Mouse (Mus musculus) midbrain, postnatal 0 days (tissue): Measurements from ENCODE around the gene Mrpl22. TPM values are rescaled to one million over a fixed set of nuclear protein-coding genes. Genes with fewer than 3 reads are reported as not detected.
A peak's percentile ranks its signal among the peaks of the same experiment; 100 is the strongest.

Source experiments
- ATAC-seq: fragments of 200-750 bp; cut with Nextera tagmentation; 2 replicates; pipeline ENCODE4 v1.8.0; 2017; ENCODE audit warnings: moderate number of reproducible peaks, mild to moderate bottlenecking, moderate TSS enrichment, moderate library complexity; ENCODE audit not compliant: low FRiP score
- DNase-seq: peaks from one replicate; pipeline ENCODE4 v3.0.0-alpha.2; 2015; ENCODE audit warnings: low spot score
- H3K27ac ChIP-seq: fragments of 300-500 bp; sonication (generic); 2 replicates; pipeline ENCODE4 v1.5.1; 2014; ENCODE audit warnings: low read depth, mild to moderate bottlenecking, low read length, mixed read lengths
- H3K27me3 ChIP-seq: fragments of 300-500 bp; sonication (generic); 2 replicates; pipeline ENCODE4 v1.6.1; 2014; ENCODE audit warnings: low read length, control low read depth, mixed read lengths; ENCODE audit not compliant: insufficient read depth
- H3K36me3 ChIP-seq: fragments of 300-500 bp; sonication (generic); 2 replicates; pipeline ENCODE4 v1.6.1; 2014; ENCODE audit warnings: low read length, control low read depth, mixed read lengths; ENCODE audit not compliant: insufficient read depth
- H3K4me1 ChIP-seq: fragments of 300-500 bp; sonication (generic); 2 replicates; pipeline ENCODE4 v1.6.1; 2014; ENCODE audit warnings: mild to moderate bottlenecking, control low read depth, antibody characterized with exemption, low read length, mixed read lengths; ENCODE audit not compliant: insufficient read depth
- H3K4me2 ChIP-seq: fragments of 300-500 bp; sonication (generic); 2 replicates; pipeline ENCODE4 v1.6.1; 2014; ENCODE audit warnings: low read depth, mild to moderate bottlenecking, low read length, mixed read lengths; ENCODE audit not compliant: poor library complexity, severe bottlenecking
- H3K4me3 ChIP-seq: fragments of 300-500 bp; sonication (generic); 2 replicates; pipeline ENCODE4 v1.5.1; 2014; ENCODE audit warnings: low read depth, mild to moderate bottlenecking, low read length, moderate library complexity
- H3K9ac ChIP-seq: fragments of 300-500 bp; sonication (generic); replicated peaks from 2 replicates; pipeline ENCODE4 v1.6.1; 2014; ENCODE audit warnings: mild to moderate bottlenecking, low read length, moderate library complexity, mixed read lengths; ENCODE audit not compliant: poor library complexity, severe bottlenecking
- H3K9me3 ChIP-seq: fragments of 300-500 bp; sonication (generic); 2 replicates; pipeline ENCODE4 v1.6.1; 2016; ENCODE audit warnings: low read length, control low read depth
- CTCF ChIP-seq: IDR thresholded peaks from 2 replicates; pipeline ENCODE4 v1.5.1; 2016; ENCODE audit warnings: antibody characterized with exemption, mild to moderate bottlenecking
- WGBS: fragments of 180-500 bp; shearing (Covaris S2); extraction: QIAGEN DNeasy Blood & Tissue Kit; methylation state at CpG from one replicate; pipeline ENCODE4 v1.1.7; 2014; 5-methylcytosine and 5-hydroxymethylcytosine counted together
- polyA plus RNA-seq: library from polyadenylated mRNA; unstranded; fragments of >200 nt; fragmentation: Nextera tagmentation; extraction: Ambion mirVana; gene quantifications from 2 replicates; pipeline ENCODE4 v1.2.1, GENCODE M21; 2015
- total RNA-seq: library from RNA; depleted of rRNA; stranded (reverse); fragments of >200 nt; gene quantifications from 2 replicates; pipeline ENCODE4 v1.2.3, GENCODE M21; 2014; rRNA removed

Gene Mrpl22
- total RNA-seq (33.5 and 39.6 TPM in 2 replicates), polyA plus RNA-seq (88.3 and 96.2 TPM in 2 replicates)

- H3K36me3 ChIP-seq = peaks cover 18% of the 10 kb centered on the region
- H3K9ac ChIP-seq = peak within 1 kb of the TSS; percentile 74
- no peaks in the 10 kb centered on the region for H3K27me3 ChIP-seq
- DNase-seq (peak; percentile 97), ATAC-seq (peak; percentile 83)
- WGBS = 1% methylated on average over 34 of the region's 34 CpGs
- no peaks in the 10 kb centered on the region for H3K9me3 ChIP-seq
- H3K4me2 ChIP-seq = peak within 1 kb of the TSS; percentile 69
- peak within 1 kb of the TSS; percentile 74 for H3K27ac ChIP-seq
- no peak for TF ChIP-seq CTCF
- H3K4me1 ChIP-seq = no peaks in the 10 kb centered on the region
- peak within 1 kb of the TSS; percentile 67 for H3K4me3 ChIP-seq
Measured at GRCm38 (mm10) chr11:58171459-58172091, at the start of gene Mrpl22. Gene Mrpl22 (plus strand): TSS chr11:58171661.

- DNase-seq (no peak), ATAC-seq (no peak)
- H3K4me1 ChIP-seq = no peaks in the 10 kb centered on the region
- H3K36me3 ChIP-seq = peaks cover 62% of the 10 kb centered on the region
- H3K4me3 ChIP-seq = no peak overlapping the region
- no peak overlapping the region for H3K9ac ChIP-seq
- H3K4me2 ChIP-seq = no peak overlapping the region
- H3K27me3 ChIP-seq = no peaks in the 10 kb centered on the region
- no peaks in the 10 kb centered on the region for H3K9me3 ChIP-seq
- H3K27ac ChIP-seq = no peak overlapping the region
- no peak for TF ChIP-seq CTCF
- 85% methylated on average over 2 of the region's 2 CpGs for WGBS
Measured at GRCm38 (mm10) chr11:58123711-58124110, 47.8 kb upstream of the Mrpl22 start.

- H3K27me3 ChIP-seq = no peaks in the 10 kb centered on the region
- H3K9me3 ChIP-seq = no peaks in the 10 kb centered on the region
- H3K4me2 ChIP-seq = no peak overlapping the region
- H3K36me3 ChIP-seq = peaks cover 71% of the 10 kb centered on the region
- WGBS = 87% methylated on average over 11 of the region's 11 CpGs
- no peaks in the 10 kb centered on the region for H3K4me1 ChIP-seq
- no peak overlapping the region for H3K9ac ChIP-seq
- no peak for TF ChIP-seq CTCF
- H3K27ac ChIP-seq = no peak overlapping the region
- no peak overlapping the region for H3K4me3 ChIP-seq
- DNase-seq = no peak
- ATAC-seq = no peak
Measured at GRCm38 (mm10) chr11:58125021-58125420, 46.4 kb upstream of the Mrpl22 start.

GRCm38 (mm10) chr11:58126397-58127160 is 44.9 kb upstream of the Mrpl22 start:
- no peaks in the 10 kb centered on the region for H3K4me1 ChIP-seq
- TF ChIP-seq CTCF = peak; percentile 45

GRCm38 (mm10) chr11:58127544-58127943 is 43.9 kb upstream of the Mrpl22 start:
- DNase-seq (no peak), ATAC-seq (no peak)
- Histone ChIP-seq H3K27ac (no peak overlapping the region), H3K36me3 (peaks cover 68% of the 10 kb centered on the region), H3K9me3 (no peaks in the 10 kb centered on the region), H3K4me1 (no peaks in the 10 kb centered on the region), H3K27me3 (no peaks in the 10 kb centered on the region), H3K4me3 (no peak overlapping the region), H3K4me2 (no peak overlapping the region), H3K9ac (no peak overlapping the region)
- WGBS = 83% methylated on average over 2 of the region's 2 CpGs
- no peak for TF ChIP-seq CTCF

More at GRCm38 (mm10) chr11:58126397-58127160, 44.9 kb upstream of the Mrpl22 start:
- no peak overlapping the region for H3K4me3 ChIP-seq
- peaks cover 69% of the 10 kb centered on the region for H3K36me3 ChIP-seq
- H3K9ac ChIP-seq = no peak overlapping the region
- H3K4me2 ChIP-seq = no peak overlapping the region
- 74% methylated on average over 7 of the region's 7 CpGs for WGBS
- ATAC-seq = no peak
- DNase-seq = peak; percentile 90
- no peak overlapping the region for H3K27ac ChIP-seq
- no peaks in the 10 kb centered on the region for H3K27me3 ChIP-seq
- no peaks in the 10 kb centered on the region for H3K9me3 ChIP-seq

- H3K4me1 ChIP-seq = no peaks in the 10 kb centered on the region
- ATAC-seq (no peak), DNase-seq (no peak)
- TF ChIP-seq CTCF = no peak
- H3K9me3 ChIP-seq = no peaks in the 10 kb centered on the region
- no peak overlapping the region for H3K4me2 ChIP-seq
- no peak overlapping the region for H3K27ac ChIP-seq
- no peak overlapping the region for H3K9ac ChIP-seq
- H3K27me3 ChIP-seq = no peaks in the 10 kb centered on the region
- no peak overlapping the region for H3K4me3 ChIP-seq
- peaks cover 60% of the 10 kb centered on the region for H3K36me3 ChIP-seq
- 82% methylated on average over 6 of the region's 6 CpGs for WGBS
Measured at GRCm38 (mm10) chr11:58129302-58129843, 42.1 kb upstream of the Mrpl22 start.
